Mouse (Mus musculus): ENCODE results near the gene Nrxn3. TPM values are rescaled to one million over a fixed set of nuclear protein-coding genes. Genes with fewer than 3 reads are reported as not detected.

The Nrxn3 gene
- polyA plus RNA-seq, 1 experiment, result not detected

- TF ChIP-seq POLR2A (IDR thresholded peaks at IDR 0.05; ENCODE audit: borderline replicate concordance, low read depth, low read length) (no peak), CTCF (IDR thresholded peaks at IDR 0.05; ENCODE audit: low read depth, low read length) (no peak)
- Histone ChIP-seq H3K27ac (ENCODE audit: insufficient read depth, low read depth, low read length) (no peak overlapping the region), H3K4me3 (ENCODE audit: insufficient read depth, low read length) (no peak overlapping the region), H3K4me1 (ENCODE audit: control insufficient read depth, insufficient read depth, low read length) (no peaks in the 10 kb centered on the region)
Measured at GRCm38 (mm10) chr12:89829927-89830326, 1107.3 kb downstream of the Nrxn3 start.

- no peak overlapping the region for H3K27ac ChIP-seq (ENCODE audit: insufficient read depth, low read depth, low read length)
- H3K4me3 ChIP-seq (ENCODE audit: insufficient read depth, low read length), result no peak overlapping the region
- TF ChIP-seq CTCF (IDR thresholded peaks at IDR 0.05; ENCODE audit: low read depth, low read length), result no peak
- TF ChIP-seq POLR2A (IDR thresholded peaks at IDR 0.05; ENCODE audit: borderline replicate concordance, low read depth, low read length), result no peak
- H3K4me1 ChIP-seq (ENCODE audit: control insufficient read depth, insufficient read depth, low read length), result no peaks in the 10 kb centered on the region
Measured at GRCm38 (mm10) chr12:89830350-89830749, 1107.7 kb downstream of the Nrxn3 start.

- Histone ChIP-seq H3K4me3 (ENCODE audit: insufficient read depth, low read length) (no peak overlapping the region), H3K27ac (ENCODE audit: insufficient read depth, low read depth, low read length) (no peak overlapping the region)
- TF ChIP-seq CTCF (IDR thresholded peaks at IDR 0.05; ENCODE audit: low read depth, low read length) (no peak), POLR2A (IDR thresholded peaks at IDR 0.05; ENCODE audit: borderline replicate concordance, low read depth, low read length) (no peak)
Measured at GRCm38 (mm10) chr12:89831300-89831699, 1108.6 kb downstream of the Nrxn3 start.

GRCm38 (mm10) chr12:89836271-89836670 lies 1113.6 kb downstream of the Nrxn3 start:
- no peak overlapping the region for H3K27ac ChIP-seq (ENCODE audit: insufficient read depth, low read depth, low read length)
- no peak for TF ChIP-seq CTCF (IDR thresholded peaks at IDR 0.05; ENCODE audit: low read depth, low read length)
- no peak for TF ChIP-seq POLR2A (IDR thresholded peaks at IDR 0.05; ENCODE audit: borderline replicate concordance, low read depth, low read length)

More at GRCm38 (mm10) chr12:89831300-89831699, 1108.6 kb downstream of the Nrxn3 start:
- H3K4me1 ChIP-seq (ENCODE audit: control insufficient read depth, insufficient read depth, low read length), result no peaks in the 10 kb centered on the region

GRCm38 (mm10) chr12:89842861-89843260 lies 1120.2 kb downstream of the Nrxn3 start:
- Histone ChIP-seq H3K4me1 (ENCODE audit: control insufficient read depth, insufficient read depth, low read length) (no peaks in the 10 kb centered on the region), H3K4me3 (ENCODE audit: insufficient read depth, low read length) (no peak overlapping the region), H3K27ac (ENCODE audit: insufficient read depth, low read depth, low read length) (no peak overlapping the region)
- TF ChIP-seq CTCF (IDR thresholded peaks at IDR 0.05; ENCODE audit: low read depth, low read length), result no peak
- TF ChIP-seq POLR2A (IDR thresholded peaks at IDR 0.05; ENCODE audit: borderline replicate concordance, low read depth, low read length), result no peak

More at GRCm38 (mm10) chr12:89836271-89836670, 1113.6 kb downstream of the Nrxn3 start:
- no peaks in the 10 kb centered on the region for H3K4me1 ChIP-seq (ENCODE audit: control insufficient read depth, insufficient read depth, low read length)
- H3K4me3 ChIP-seq (ENCODE audit: insufficient read depth, low read length), result no peak overlapping the region

GRCm38 (mm10) chr12:89848116-89848515 lies 1125.4 kb downstream of the Nrxn3 start:
- H3K4me1 ChIP-seq (ENCODE audit: control insufficient read depth, insufficient read depth, low read length), result no peaks in the 10 kb centered on the region
- H3K27ac ChIP-seq (ENCODE audit: insufficient read depth, low read depth, low read length), result no peak overlapping the region
- H3K4me3 ChIP-seq (ENCODE audit: insufficient read depth, low read length), result no peak overlapping the region
- TF ChIP-seq POLR2A (IDR thresholded peaks at IDR 0.05; ENCODE audit: borderline replicate concordance, low read depth, low read length), result no peak

GRCm38 (mm10) chr12:89854355-89854754 lies 1131.7 kb downstream of the Nrxn3 start:
- no peaks in the 10 kb centered on the region for H3K4me1 ChIP-seq (ENCODE audit: control insufficient read depth, insufficient read depth, low read length)
- no peak overlapping the region for H3K27ac ChIP-seq (ENCODE audit: insufficient read depth, low read depth, low read length)
- no peak overlapping the region for H3K4me3 ChIP-seq (ENCODE audit: insufficient read depth, low read length)
- no peak for TF ChIP-seq CTCF (IDR thresholded peaks at IDR 0.05; ENCODE audit: low read depth, low read length)
- TF ChIP-seq POLR2A (IDR thresholded peaks at IDR 0.05; ENCODE audit: borderline replicate concordance, low read depth, low read length), result no peak

- H3K4me1 ChIP-seq (ENCODE audit: control insufficient read depth, insufficient read depth, low read length), result no peaks in the 10 kb centered on the region
- H3K27ac ChIP-seq (ENCODE audit: insufficient read depth, low read depth, low read length), result no peak overlapping the region
- no peak for TF ChIP-seq POLR2A (IDR thresholded peaks at IDR 0.05; ENCODE audit: borderline replicate concordance, low read depth, low read length)
- no peak for TF ChIP-seq CTCF (IDR thresholded peaks at IDR 0.05; ENCODE audit: low read depth, low read length)
Measured at GRCm38 (mm10) chr12:89867124-89867523, 1144.4 kb downstream of the Nrxn3 start.

GRCm38 (mm10) chr12:89882617-89883370 lies 1160.1 kb downstream of the Nrxn3 start:
- H3K27ac ChIP-seq (ENCODE audit: insufficient read depth, low read depth, low read length), result no peak overlapping the region

More at GRCm38 (mm10) chr12:89867124-89867523, 1144.4 kb downstream of the Nrxn3 start:
- H3K4me3 ChIP-seq (ENCODE audit: insufficient read depth, low read length), result no peak overlapping the region

GRCm38 (mm10) chr12:89884576-89884975 lies 1161.9 kb downstream of the Nrxn3 start:
- no peak overlapping the region for H3K27ac ChIP-seq (ENCODE audit: insufficient read depth, low read depth, low read length)
- TF ChIP-seq POLR2A (IDR thresholded peaks at IDR 0.05; ENCODE audit: borderline replicate concordance, low read depth, low read length) (no peak), CTCF (IDR thresholded peaks at IDR 0.05; ENCODE audit: low read depth, low read length) (no peak)
- H3K4me1 ChIP-seq (ENCODE audit: control insufficient read depth, insufficient read depth, low read length), result no peaks in the 10 kb centered on the region
- H3K4me3 ChIP-seq (ENCODE audit: insufficient read depth, low read length), result no peak overlapping the region

More at GRCm38 (mm10) chr12:89882617-89883370, 1160.1 kb downstream of the Nrxn3 start:
- H3K4me3 ChIP-seq (ENCODE audit: insufficient read depth, low read length), result no peak overlapping the region
- no peaks in the 10 kb centered on the region for H3K4me1 ChIP-seq (ENCODE audit: control insufficient read depth, insufficient read depth, low read length)
- TF ChIP-seq POLR2A (IDR thresholded peaks at IDR 0.05; ENCODE audit: borderline replicate concordance, low read depth, low read length), result no peak
- no peak for TF ChIP-seq CTCF (IDR thresholded peaks at IDR 0.05; ENCODE audit: low read depth, low read length)
